Mouse (Mus musculus) kidney, postnatal 0 days (tissue): ENCODE results near the gene Chic1. TPM values are rescaled to one million over a fixed set of nuclear protein-coding genes. Genes with fewer than 3 reads are reported as not detected.

Experiments used
- ATAC-seq: fragments of 200-750 bp; cut with Nextera tagmentation; replicated peaks from 2 replicates; pipeline ENCODE4 v1.8.0; 2017; ENCODE audit warnings: low read depth, moderate number of reproducible peaks, moderate TSS enrichment, moderate library complexity; ENCODE audit not compliant: low FRiP score
- DNase-seq: peaks from one replicate; pipeline ENCODE4 v3.0.0-alpha.2; 2016; ENCODE audit warnings: low spot score
- H3K27ac ChIP-seq: fragments of 300-500 bp; sonication (generic); 2 replicates; pipeline ENCODE4 v1.5.1; 2014; ENCODE audit warnings: mild to moderate bottlenecking
- H3K27me3 ChIP-seq: fragments of 300-500 bp; sonication (generic); 2 replicates; pipeline ENCODE4 v1.6.1; 2014; ENCODE audit warnings: low read length, mixed read lengths; ENCODE audit not compliant: insufficient read depth
- H3K36me3 ChIP-seq: fragments of 300-500 bp; sonication (generic); 2 replicates; pipeline ENCODE4 v1.6.1; 2014; ENCODE audit warnings: low read length, mixed read lengths; ENCODE audit not compliant: insufficient read depth
- H3K4me1 ChIP-seq: fragments of 300-500 bp; sonication (generic); replicated peaks from 2 replicates; pipeline ENCODE4 v1.6.1; 2014; ENCODE audit warnings: antibody characterized with exemption, low read length, mixed read lengths; ENCODE audit not compliant: insufficient read depth
- H3K4me2 ChIP-seq: fragments of 300-500 bp; sonication (generic); 2 replicates; pipeline ENCODE4 v1.6.1; 2014; ENCODE audit warnings: mild to moderate bottlenecking, low read length, moderate library complexity, mixed read lengths
- H3K4me3 ChIP-seq: fragments of 300-500 bp; sonication (generic); replicated peaks from 2 replicates; pipeline ENCODE4 v1.5.1; 2014; ENCODE audit warnings: low read depth, low read length
- H3K9ac ChIP-seq: fragments of 300-500 bp; sonication (generic); 2 replicates; pipeline ENCODE4 v1.6.1; 2014; ENCODE audit warnings: low read depth, low read length
- H3K9me3 ChIP-seq: fragments of 300-500 bp; sonication (generic); replicated peaks from 2 replicates; pipeline ENCODE4 v1.6.1; 2016; ENCODE audit warnings: low read length, inconsistent platforms, mixed read lengths
- CTCF ChIP-seq: IDR thresholded peaks from 2 replicates; pipeline ENCODE4 v1.5.1; 2016; ENCODE audit warnings: antibody characterized with exemption, low read depth, mild to moderate bottlenecking, moderate library complexity
- WGBS: fragments of 180-500 bp; shearing (Covaris S2); extraction: QIAGEN DNeasy Blood & Tissue Kit; methylation state at CpG from one replicate; pipeline ENCODE4 v1.1.7; 2014; 5-methylcytosine and 5-hydroxymethylcytosine counted together
- polyA plus RNA-seq: library from polyadenylated mRNA; unstranded; fragments of >200 nt; fragmentation: Nextera tagmentation; extraction: Ambion mirVana; gene quantifications from 2 replicates; pipeline ENCODE4 v1.2.1, GENCODE M21; 2015

Chic1 gene
- polyA plus RNA-seq, 1 experiment from 2014 or later, result 1.6 TPM

- H3K4me1 ChIP-seq, result no peaks in the 10 kb centered on the region
- no peak overlapping the region for H3K9ac ChIP-seq
- ATAC-seq, result no peak
- peak; percentile 10 for DNase-seq
- no peaks in the 10 kb centered on the region for H3K27me3 ChIP-seq
- H3K4me3 ChIP-seq, result no peak overlapping the region
- no peaks in the 10 kb centered on the region for H3K9me3 ChIP-seq
- peak; percentile 24; the same call in 1 of the 2 replicates for TF ChIP-seq CTCF
- no peak overlapping the region for H3K4me2 ChIP-seq
- no peak overlapping the region for H3K27ac ChIP-seq
- 59% methylated on average over 2 of the region's 2 CpGs for WGBS
- no peaks in the 10 kb centered on the region for H3K36me3 ChIP-seq
Measured at GRCm38 (mm10) chrX:103371221-103371620, 14.9 kb downstream of the Chic1 start.

GRCm38 (mm10) chrX:103371627-103372026, 15.4 kb downstream of the Chic1 start:
- H3K4me1 ChIP-seq, result no peaks in the 10 kb centered on the region
- no peak overlapping the region for H3K4me2 ChIP-seq
- peak; percentile 28 for DNase-seq
- H3K9me3 ChIP-seq, result no peaks in the 10 kb centered on the region
- no peaks in the 10 kb centered on the region for H3K27me3 ChIP-seq
- WGBS, result 38% methylated on average over 2 of the region's 2 CpGs
- H3K4me3 ChIP-seq, result no peak overlapping the region
- H3K36me3 ChIP-seq, result no peaks in the 10 kb centered on the region
- H3K9ac ChIP-seq, result no peak overlapping the region
- peak; percentile 66 for TF ChIP-seq CTCF
- H3K27ac ChIP-seq, result no peak overlapping the region
- ATAC-seq, result no peak

DNA sequence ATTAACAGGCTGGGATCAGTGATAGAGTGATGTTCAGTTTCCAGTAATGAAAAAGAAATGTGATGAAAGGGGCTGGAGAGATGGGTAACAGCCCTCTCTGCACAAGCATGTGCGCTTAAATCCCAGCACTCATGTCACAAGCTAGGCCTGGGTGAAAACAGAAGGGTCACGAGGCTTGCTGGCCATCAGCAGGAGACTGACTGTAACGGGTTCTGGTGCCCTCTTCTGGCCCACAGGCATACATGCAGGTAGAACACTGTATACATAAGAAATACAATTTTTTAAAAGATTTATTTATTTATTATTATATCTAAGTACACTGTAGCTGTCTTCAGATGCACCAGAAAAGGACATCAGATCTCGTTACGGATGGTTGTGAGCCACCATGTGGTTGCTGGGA, 18.0 kb downstream of the Chic1 start:
- peak; percentile 62 for TF ChIP-seq CTCF
- no peaks in the 10 kb centered on the region for H3K36me3 ChIP-seq
- no peak overlapping the region for H3K4me3 ChIP-seq
- ATAC-seq, result no peak
- no peaks in the 10 kb centered on the region for H3K4me1 ChIP-seq
- no peak overlapping the region for H3K9ac ChIP-seq
- 70% methylated on average over 5 of the region's 5 CpGs for WGBS
- no peaks in the 10 kb centered on the region for H3K9me3 ChIP-seq
- H3K27me3 ChIP-seq, result no peaks in the 10 kb centered on the region
- H3K4me2 ChIP-seq, result no peak overlapping the region
- DNase-seq, result peak; percentile 14
- no peak overlapping the region for H3K27ac ChIP-seq

- ATAC-seq (no peak), DNase-seq (no peak)
- Histone ChIP-seq H3K27me3 (no peaks in the 10 kb centered on the region), H3K9ac (no peak overlapping the region), H3K27ac (no peak overlapping the region), H3K4me3 (no peak overlapping the region), H3K9me3 (no peaks in the 10 kb centered on the region), H3K36me3 (no peaks in the 10 kb centered on the region), H3K4me1 (no peaks in the 10 kb centered on the region), H3K4me2 (no peak overlapping the region)
- peak; percentile 49 for TF ChIP-seq CTCF
- WGBS, result 70% methylated on average over 3 of the region's 3 CpGs
Measured at GRCm38 (mm10) chrX:103384528-103384927, 28.3 kb downstream of the Chic1 start.

DNA sequence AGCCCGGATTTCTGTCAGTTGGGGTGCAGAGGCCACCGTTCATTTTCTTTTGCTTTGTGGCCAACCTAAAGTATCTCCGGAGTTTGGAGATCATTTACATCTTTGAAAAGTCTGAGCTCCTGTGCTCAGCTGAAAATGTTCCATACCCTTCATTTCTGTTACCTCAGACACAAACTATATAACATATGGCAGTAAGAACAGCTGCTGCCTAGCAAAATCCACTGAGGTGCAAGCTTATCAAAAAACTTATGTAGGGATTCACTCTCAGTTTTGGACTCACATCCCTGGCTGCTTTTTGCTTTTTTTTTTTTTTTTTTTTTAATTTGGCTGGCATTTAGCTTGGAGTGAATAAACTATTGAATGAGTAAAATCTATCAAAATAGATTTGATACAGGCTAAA, 31.9 kb downstream of the Chic1 start:
- ATAC-seq (no peak), DNase-seq (no peak)
- H3K4me3 ChIP-seq, result no peak overlapping the region
- no peak overlapping the region for H3K4me2 ChIP-seq
- no peak overlapping the region for H3K9ac ChIP-seq
- H3K36me3 ChIP-seq, result no peaks in the 10 kb centered on the region
- no peaks in the 10 kb centered on the region for H3K4me1 ChIP-seq
- TF ChIP-seq CTCF, result no peak
- H3K27me3 ChIP-seq, result no peaks in the 10 kb centered on the region
- 79% methylated on average over 3 of the region's 3 CpGs for whole genome bisulfite sequencing
- H3K27ac ChIP-seq, result no peak overlapping the region
- no peaks in the 10 kb centered on the region for H3K9me3 ChIP-seq

DNA sequence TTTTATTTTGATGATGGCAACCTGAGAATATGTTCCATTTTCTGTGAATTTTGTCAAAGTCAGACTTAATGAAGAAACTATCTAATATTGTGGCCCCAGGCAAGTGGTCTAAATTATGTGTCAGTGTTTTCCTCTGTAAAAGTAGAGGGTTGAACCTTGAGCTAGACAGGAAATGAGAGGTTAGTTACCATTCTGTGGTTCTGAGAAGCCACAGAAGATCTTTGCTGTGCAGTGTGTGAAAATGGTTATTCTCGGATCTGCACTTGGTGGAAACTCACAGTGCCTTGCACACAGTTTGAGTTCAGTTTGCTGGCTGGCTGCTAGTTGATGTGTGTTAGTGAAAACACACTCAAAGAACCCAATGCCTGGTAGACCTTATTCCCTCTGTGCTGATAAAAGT, 37.6 kb downstream of the Chic1 start:
- Histone ChIP-seq H3K27ac (no peak overlapping the region), H3K4me2 (no peak overlapping the region), H3K36me3 (no peaks in the 10 kb centered on the region), H3K27me3 (no peaks in the 10 kb centered on the region), H3K4me1 (no peaks in the 10 kb centered on the region), H3K9me3 (no peaks in the 10 kb centered on the region), H3K9ac (no peak overlapping the region), H3K4me3 (no peak overlapping the region)
- WGBS, result 77% methylated on average over 1 of the region's 1 CpGs
- ATAC-seq (no peak), DNase-seq (no peak)
- no peak for TF ChIP-seq CTCF

- Histone ChIP-seq H3K9ac (no peak overlapping the region), H3K4me3 (no peak overlapping the region), H3K9me3 (no peaks in the 10 kb centered on the region), H3K27ac (no peak overlapping the region), H3K4me1 (no peaks in the 10 kb centered on the region), H3K36me3 (no peaks in the 10 kb centered on the region), H3K27me3 (no peaks in the 10 kb centered on the region), H3K4me2 (no peak overlapping the region)
- no peak for ATAC-seq
- no peak for DNase-seq
- TF ChIP-seq CTCF, result no peak
- WGBS, result 40% methylated on average over 13 of the region's 13 CpGs
Measured at GRCm38 (mm10) chrX:103405021-103405420, 48.7 kb downstream of the Chic1 start.
